Mouse (Mus musculus): ENCODE measurements at regions not wholly inside any gene's neighbourhood (a gene's known extent, or its start where the extent isn't known, plus 50 kb on each side); places are given as distances from the start of the nearest gene placed in this dataset.

DNA sequence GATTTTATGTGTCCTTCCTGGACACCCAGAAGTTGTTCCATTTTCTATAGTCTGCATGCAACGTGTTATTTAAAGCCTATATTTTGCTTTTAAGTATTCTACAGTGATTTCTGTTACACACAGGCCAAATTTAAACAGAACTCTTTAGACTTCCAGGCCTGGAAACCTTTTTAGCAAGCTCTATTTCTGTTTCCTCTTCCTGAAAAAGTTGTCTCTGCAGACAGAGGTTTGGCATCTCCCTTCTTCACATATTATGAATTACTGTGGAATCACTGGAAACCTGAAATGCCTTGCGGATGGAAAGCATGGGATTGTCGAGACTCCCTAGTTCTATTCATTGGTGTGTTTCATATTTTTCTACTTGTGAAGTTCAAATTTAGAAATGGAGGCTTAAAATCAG is 530.7 kb downstream of the Cd109 start:
- no peak for DNase-seq

DNA sequence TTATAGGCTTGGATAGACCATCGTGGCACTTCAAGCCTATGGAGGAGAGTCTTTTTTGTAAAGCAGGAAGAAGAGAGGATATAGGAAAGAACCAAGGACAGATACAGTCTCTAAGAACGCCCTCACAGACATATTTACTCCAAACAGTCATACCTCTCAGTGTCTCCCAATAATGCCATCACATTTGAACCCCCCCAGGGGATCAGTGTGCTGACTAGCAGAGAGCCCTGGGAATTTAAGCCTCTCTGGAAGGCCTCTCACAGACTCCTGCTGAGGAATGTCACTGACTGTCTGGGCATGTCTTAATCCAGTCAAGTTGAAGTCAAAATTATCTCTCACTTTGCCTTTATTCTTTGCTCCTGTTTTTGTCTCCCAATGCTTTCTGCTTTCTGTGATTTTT is 550.2 kb downstream of the Cd109 start:
- no peak for DNase-seq

DNA sequence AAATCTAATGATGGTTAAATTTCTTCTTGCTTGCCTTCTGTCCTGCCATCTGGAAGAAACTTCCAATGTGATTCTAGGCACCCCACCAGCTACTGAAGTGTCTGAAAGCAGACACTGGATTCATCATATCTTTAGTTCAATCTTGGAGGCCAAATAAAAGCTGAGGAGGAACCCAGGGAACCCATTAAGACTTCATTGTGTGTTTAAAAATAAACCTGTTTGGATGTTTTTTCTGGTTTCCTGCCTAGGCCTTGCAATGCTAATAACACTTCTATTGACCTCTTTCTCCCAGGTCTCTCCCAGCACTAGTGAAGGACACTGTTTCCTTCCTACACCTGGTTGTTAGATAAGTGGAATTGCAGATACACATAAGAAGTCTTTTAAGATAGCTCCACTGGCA is 545.6 kb downstream of the Col12a1 start:
- DNase-seq = no peak

DNA sequence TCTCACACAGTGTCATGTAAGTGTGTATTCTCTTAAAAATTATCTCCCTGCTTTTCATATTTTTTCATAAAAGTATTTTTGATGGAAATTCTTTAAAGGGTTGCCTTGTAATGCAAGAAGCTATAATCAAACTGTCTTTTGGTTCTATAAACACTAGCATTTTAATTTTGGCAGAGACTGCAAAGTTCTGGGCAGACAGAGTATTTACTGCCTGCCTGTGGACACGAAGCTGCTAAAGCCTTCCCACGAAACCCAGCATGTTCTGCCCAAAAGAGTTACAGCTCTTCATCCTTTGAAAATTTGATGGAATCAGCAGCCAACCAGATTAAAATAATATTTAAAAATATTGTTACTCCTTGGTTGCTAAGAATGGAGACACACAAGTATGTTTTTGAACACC is 538.7 kb downstream of the Col12a1 start:
- DNase-seq = no peak

DNA sequence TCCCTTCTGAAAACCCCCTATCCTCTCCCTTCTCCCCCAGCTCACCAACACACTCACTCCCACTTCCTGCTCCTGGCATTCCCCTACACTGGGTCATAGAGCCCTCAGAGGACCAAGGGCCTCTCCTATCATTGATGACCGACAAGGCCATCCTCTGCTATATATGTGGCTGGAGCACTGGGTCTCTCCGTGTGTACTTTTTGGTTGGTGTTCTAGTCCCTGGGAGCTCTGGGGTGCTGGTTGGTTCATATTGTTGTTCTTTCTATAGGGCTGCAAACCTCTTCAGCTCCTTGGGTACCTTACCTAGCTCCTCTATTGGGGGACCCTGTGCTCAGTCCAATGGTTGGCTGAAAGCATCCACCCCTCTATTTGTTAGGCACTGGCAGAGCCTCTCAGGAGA is 523.2 kb downstream of the Col12a1 start:
- no peak for DNase-seq

DNA sequence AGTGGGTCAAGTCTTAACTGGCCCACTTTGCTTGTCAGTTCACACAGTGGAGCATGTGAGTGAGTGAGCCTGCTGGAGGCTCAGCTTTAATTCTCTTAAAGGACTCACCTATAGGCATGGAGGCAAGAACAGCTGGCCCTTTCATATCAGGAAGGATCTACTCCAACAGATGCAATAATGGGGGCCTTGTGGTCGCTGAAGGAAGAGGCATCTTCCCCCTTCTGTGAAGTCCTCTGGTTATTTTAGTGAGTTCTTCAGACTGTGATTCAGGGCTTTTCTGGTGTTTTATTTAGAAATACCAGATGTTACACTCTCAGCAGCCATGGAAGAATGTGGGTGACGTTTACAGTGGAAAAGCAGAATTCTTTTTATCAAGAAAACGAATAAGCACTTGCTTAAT is 516.9 kb downstream of the Col12a1 start:
- no peak for DNase-seq

DNA sequence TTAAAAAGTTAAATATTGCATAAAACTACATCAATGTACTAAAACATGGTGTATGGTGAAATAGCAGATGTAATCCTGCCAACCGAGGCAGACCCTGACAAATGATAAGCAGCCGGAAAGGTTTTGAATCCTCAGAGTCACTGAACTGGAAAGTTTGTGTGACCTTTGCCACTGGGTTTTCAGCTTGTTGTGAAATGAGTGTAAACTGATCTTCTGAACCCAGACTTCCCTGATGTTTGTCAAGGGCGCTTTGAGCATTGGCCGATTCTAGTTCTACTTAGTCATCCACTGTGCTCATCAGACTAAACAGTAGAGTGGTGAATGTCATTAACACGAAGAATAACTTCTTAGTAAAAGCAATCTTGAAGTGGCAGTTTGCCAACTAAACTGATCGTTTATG is 505.3 kb downstream of the Col12a1 start:
- no peak for DNase-seq

DNA sequence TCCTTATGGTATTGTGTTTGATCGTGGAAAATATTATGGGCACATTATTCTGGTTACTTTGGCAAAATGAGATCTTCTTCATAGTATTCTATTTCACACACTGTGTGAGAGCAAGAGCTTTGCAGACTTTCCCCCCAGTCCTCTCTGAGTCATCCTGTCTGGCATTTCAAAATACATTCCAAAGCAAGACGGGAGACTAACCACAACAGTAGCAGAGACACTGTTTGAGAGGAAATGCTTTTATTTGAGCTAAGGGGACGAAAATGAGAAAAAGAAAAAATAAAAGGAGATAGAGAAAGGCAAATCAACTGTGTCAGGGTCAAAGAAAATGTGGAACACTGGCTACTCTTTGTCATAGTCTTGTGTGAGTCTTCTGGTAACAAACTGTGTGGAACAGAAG is 502.6 kb downstream of the Col12a1 start:
- no peak for DNase-seq

DNA sequence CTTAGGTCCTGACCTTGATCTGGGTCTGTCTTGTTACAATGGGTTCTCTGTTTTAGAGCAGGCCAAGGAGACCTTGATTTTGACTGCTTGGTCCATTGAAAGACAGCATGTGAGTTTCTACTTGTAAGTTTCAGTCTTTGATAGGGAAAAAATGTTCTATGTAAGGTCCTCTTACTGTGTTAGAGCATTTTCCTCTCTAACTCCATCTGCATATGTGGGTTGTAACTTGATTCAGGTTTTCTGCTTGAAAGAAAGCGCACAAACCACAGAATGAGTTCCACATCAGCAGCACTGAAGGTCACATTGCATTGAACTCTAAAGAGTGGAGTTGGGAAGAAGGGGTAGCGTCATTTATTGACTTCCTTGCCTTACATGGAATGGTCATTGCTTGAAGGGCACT is 502.2 kb downstream of the Col12a1 start:
- no peak for DNase-seq

DNA sequence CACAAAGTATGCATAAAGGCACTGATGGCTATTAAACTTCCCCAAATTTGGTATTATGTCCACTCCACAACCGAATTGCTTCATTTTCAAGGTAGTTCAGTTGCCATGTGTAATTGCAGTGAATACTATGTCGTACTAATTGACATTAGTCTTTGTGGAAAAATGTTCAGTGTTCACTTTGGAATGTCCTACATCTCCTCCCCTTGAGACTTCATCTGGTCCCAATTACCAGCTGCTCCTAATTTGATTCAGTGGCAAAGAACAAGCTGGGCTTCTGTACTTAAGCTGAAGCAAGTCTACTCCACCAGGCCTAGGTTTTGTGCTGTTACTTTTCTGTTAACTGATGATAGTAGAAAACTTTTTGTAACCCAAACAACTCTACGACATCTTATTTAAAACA is 485.6 kb downstream of the Col12a1 start:
- DNase-seq = no peak

DNA sequence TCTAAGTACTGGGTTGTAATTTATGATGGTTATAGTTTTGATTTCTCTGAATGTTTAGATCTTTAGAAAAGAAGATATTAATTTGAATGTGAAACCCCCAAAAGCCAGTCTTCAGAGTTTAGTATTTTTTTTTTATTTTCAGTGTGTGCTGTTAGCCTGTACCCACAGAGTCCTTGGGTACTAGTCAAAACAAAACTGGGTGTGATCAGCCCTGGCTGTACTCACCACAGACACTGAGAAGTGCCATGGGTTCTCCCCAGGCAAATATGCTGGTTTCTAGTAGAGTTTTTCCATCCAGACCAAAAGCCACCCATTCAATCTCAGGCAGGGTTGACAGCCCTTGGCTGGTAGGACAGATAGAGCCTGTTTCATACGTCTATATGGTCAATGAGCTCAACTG is 484.9 kb downstream of the Col12a1 start:
- no peak for DNase-seq

DNA sequence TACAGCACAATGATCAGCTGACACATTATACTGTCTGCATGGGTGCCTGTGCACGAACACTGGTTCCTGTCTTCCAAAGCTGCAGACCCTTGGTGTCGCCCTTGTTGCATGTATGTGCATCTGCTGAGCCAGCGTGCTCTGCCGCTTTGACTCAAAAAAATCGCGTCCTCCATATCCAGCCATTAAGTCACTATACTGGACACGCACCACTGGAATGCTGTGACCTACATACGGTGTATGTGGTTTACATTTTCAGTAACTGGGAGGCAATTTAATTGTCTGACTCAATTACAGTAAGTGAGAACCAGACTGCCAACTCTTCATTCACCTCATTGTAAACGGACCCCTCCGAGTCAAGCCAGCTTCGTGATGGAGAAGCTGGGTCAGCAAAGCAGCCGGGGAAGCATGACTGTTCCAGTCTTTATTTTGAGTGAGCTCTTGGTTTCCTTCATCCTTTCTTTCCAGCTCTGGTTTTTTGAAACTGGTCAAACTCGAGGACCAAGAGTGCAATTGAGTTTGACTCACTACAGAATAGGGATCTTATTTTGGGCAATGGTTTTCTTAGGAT is 448.9 kb downstream of the Col12a1 start:
- no peak for DNase-seq

DNA sequence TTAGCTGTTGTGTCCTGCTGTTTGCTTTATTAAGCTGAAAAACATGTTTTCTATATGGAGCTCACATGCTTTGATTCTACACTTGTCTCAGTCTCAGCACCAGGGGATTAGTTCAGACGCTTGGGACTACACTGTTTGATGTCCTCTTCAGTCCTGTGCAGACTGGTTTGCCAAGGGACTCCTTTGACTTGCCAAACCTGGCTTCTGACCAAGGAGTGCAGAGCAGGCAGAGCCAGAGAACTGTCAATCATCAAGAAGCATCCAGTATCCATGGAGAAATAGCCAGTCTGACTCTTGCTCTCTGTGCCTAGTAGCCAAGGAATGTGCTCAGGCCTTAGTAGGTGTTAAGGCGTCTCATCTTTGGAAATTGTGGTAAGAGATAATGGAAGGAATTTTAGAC is 448.4 kb downstream of the Col12a1 start:
- no peak for DNase-seq

DNA sequence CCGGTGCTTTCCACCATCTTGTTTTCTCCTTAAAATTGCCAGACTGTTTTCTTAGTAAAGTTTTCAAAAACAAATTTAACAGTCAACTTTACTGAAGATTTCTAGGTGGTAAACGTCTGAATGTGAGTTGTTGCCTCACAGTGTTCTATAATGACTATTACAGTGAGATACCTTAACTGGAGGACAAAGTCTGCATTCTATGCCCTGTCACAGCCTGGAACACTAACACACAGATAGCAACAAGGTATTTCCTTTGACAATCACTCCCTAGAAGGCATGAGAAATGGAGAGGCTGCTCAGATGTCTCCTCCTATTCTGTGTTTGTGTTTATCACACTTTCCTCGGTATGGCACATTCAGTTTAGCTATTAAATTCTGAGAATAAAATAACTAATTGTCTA is 430.8 kb downstream of the Col12a1 start:
- no peak for DNase-seq

DNA sequence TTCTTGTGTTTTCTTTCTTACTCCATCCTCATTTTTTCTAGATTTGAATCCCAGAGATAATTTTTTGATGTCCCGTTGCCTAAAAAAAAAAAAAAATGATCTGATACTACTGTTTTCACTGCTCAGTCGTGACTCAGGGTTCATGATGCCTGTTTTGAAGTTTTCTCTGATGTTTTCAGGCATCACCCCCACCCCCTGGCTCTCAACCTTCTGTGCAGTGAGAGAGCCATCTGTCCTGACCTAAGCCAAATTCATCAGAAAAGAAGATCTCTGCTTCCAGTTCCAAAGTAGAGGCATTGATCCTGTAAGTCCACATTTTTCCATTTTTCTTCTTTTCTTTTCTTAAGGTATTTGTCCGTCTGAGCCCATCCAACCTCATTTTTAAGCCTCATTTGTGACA is 423.3 kb downstream of the Col12a1 start:
- no peak for DNase-seq

DNA sequence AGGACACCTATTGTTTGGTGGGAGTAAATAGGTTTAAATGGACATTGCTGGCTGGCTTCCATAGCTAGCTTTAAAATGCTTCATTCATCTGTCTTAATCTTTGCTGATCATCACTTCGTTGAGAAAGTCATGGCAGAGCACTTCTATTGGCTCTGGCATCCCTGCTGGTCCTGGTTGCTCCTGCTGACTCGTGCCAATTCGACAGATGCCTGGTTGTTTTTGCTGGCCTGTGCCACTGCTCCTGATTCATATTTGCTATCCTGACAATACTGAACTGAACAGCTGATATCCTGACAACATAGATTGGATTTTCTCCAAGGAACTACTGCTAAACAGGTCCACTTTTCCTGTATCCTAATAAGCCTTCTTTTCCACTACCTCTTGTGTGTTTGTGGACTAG is 417.1 kb downstream of the Col12a1 start:
- DNase-seq = no peak

DNA sequence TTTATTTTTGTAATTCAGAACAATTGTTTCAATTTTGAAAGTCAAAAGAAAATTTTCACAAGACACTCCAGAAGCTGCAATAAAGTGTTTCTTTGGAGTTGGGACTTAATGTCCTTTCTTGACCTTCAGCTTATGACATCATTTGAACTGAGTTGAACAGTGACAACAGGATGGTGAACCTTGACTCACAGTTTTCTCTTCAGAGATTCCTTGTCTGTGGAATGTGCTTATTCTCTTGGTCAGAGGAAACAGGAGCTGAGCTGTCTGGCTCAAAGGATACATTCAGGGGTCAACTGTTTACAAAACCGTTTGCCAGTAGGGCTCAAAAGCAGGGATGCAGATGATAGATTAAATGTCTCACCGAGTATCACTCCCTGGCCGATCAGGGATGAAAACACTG is 408.0 kb downstream of the Col12a1 start:
- DNase-seq = no peak

DNA sequence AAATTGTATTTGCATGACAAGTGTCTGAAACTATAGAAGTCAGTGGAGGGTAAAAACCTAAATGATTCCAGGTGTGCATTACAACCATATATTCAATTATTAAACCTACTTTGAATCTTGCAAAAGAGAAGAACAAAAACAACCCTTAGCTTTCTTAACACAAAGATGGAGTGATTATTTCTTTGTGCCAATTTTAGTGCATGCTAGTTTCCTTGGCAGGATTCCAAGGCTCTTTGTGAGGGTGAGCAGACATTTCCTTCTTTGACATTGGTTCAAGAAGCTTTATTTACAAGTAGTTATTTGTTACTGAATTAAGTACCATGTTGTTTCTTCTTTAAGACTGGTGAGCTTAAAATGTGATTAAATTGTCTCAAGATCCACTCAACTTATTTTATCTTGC is 401.2 kb downstream of the Col12a1 start:
- no peak for DNase-seq

DNA sequence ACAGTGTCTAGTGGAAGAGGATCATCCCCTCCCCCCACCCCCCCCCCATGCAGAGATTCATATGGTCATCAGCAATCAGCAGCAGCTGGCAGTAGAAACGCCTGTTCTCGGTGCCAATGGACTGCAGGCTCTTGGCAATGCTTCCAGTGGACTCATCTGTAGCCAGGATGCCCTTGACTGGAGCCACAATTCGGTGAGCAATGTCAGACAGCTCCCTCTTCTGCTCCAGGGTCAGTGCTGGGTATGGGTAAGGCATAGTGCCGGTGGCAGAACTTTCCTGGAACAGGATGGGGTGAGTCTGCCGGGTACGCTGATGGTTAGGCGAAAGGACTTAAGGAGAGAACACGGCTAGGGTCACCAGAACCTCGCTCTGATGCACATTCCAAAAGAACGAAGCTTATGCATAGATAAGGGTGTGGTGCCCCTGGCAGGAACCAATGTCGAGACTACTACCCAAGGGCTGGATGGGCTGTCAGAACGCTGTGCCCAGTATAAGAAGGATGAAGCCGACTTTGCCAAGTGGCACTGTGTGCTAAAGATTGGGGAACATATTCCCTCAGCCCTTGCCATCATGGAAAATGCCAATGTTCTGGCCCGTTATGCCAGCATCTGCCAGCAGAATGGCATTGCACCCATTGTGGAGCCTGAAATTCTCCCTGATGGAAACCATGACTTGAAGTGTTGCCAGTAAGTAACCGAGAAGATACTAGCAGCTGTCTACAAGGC is 372.1 kb downstream of the Col12a1 start:
- DNase-seq = no peak

DNA sequence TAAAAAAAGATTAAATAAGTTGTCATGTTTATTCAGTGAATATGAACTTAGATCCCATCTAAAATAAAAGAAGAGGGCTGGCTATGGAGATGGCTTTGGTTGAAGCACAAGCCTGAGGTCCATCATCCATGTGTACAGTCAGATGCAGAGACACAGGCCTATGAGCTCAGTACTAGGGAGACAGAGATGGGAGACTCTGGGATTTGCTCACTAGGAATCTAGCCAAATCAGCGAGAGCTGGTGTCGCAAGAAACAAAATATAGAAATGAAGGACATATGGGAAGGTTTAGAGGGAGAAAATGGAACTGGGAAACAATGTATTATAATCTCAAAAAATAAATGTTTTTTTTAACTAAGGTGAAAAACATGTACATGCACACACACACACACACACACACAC is 326.6 kb downstream of the Col12a1 start:
- no peak for DNase-seq

DNA sequence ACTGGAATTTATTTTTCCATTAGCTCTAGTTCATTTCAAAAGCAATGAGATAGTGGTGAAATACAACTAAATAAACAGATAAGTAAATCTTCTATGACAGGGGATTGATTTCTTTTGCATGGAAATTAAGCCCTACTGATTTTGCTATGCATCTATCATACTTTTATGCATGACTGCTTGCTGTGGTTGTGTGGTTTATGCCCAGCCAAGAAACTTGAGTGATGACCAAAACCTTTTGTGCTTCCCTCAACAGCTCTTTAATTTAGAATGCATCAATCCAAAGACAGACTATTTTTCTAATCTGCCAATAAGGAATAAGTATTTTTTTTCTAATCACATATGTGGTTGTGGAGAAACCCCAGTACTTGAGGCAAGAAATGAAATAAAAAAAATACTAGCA is 303.6 kb downstream of the Col12a1 start:
- DNase-seq = no peak

DNA sequence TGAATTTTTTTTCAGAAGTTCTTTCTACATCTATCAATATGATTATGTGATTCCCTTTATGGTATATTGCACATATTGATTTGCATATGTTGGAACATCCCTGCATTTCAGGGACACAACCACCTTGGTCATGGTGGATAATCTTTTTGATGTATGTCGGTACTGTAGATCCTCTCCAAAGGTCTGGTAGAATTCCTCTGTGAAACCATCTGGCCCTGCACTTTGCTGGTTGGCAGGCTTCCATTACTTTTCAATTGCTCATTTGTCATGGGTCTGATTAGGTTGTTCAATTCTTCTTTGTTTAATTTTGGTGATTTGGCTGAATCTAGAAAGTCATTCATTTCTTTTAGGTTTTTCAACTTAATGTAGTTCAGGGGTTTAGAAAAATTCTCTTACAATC is 288.2 kb downstream of the Col12a1 start:
- DNase-seq = no peak

DNA sequence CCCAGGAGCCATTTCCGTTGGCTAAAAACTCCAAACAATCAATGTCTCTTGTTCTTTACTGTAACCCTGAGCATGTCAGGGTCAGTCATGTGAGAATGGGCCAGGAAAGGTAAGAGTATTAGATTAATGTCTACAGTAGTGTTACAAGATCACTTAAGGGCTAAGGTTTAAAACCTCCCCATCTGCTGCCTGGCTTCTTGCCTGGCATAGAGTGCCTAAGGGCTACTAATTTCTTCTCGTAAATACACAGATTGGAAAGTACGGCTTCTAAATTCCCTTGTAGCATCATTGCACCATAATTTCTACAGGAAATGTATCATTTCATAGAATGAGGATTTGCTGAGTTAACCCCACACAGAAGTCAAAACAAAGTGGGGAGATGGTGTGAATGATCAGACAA is 281.0 kb downstream of the Col12a1 start:
- DNase-seq = no peak

DNA sequence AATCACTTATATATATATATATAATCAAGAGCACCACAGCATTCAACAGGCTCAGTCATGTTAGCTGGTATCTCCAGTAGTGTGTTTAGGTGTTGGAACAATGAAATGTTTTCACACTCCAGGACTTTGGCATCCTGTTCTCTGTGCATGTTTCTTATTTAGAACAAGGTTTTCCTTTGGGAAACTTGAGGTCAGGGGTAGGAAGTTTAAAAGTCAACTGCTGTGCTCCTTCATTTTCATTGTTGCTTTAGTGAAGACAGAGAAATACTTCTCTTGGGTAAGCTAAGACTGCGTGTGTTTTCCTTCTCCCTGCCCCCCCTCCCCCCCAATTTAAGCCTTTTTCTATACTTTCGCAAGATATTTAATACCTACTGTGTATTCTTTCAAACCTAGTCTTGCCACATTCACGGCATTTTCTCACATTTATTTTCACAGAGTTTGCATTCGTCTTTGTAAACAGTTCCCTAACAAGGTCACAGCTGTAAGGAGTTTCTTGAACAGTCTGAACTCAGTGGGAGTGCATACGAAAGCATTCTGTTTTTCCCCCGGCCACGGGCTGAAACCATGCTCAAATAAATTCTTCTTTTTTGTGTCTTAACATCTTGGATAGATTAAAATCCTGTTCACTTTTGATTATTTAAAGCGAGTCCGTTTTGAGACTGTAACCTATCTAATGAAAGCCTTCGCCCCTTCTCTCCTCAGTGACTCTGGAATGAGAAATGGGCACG is 279.2 kb downstream of the Col12a1 start:
- DNase-seq = no peak

DNA sequence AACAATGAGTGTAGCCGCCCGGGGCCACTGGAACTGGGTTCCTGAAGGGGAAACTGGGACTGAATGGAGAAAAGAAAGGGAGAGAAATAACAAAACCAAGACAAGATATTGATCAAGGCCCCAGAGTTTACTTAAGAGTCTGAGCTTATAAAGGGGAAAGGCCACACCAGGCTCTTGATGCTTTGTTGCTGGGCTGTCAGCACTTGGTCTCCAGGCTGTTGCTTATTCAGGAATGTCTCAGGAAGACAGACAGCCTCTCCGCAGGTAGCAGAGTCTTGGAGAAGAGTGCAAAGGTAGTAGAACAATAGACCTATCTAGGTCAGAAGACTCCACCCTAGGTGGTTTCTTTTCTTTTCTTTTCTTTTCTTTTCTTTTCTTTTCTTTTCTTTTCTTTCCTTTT is 263.4 kb downstream of the Col12a1 start:
- no peak for DNase-seq
